Mouse (Mus musculus): Measurements from ENCODE around the gene Mfsd14a. TPM values are rescaled to one million over a fixed set of nuclear protein-coding genes. Genes with fewer than 3 reads are reported as not detected.
A peak's percentile ranks its signal among the peaks of the same experiment; 100 is the strongest.

Gene Mfsd14a
- polyA plus RNA-seq, 1 experiment: 6.7 TPM

- Histone ChIP-seq H3K27ac (ENCODE audit: insufficient read depth, low read depth, low read length) (no peak overlapping the region), H3K4me3 (ENCODE audit: low read depth, low read length) (no peak overlapping the region), H3K36me3 (ENCODE audit: control insufficient read depth, insufficient read depth, low read length) (peaks cover 53% of the 10 kb centered on the region), H3K27me3 (ENCODE audit: control insufficient read depth, insufficient read depth, low read length) (no peaks in the 10 kb centered on the region), H3K4me1 (ENCODE audit: control insufficient read depth, insufficient read depth, insufficient read length, low read length) (peaks cover 4% of the 10 kb centered on the region; the same call in 1 of the 2 replicates)
- TF ChIP-seq POLR2A (IDR thresholded peaks at IDR 0.05; ENCODE audit: low read depth, low read length) (no peak), CTCF (IDR thresholded peaks at IDR 0.05; ENCODE audit: extremely low read depth, insufficient read length, insufficient replicate concordance, low read depth, low read length) (no peak)
- WGBS: 87% methylated on average over 7 of the region's 7 CpGs
Observed at GRCm38 (mm10) chr3:116638572-116638971, 23.9 kb downstream of the Mfsd14a start.

GRCm38 (mm10) chr3:116637693-116638476, 24.6 kb downstream of the Mfsd14a start:
- Histone ChIP-seq H3K27me3 (ENCODE audit: control insufficient read depth, insufficient read depth, low read length) (no peaks in the 10 kb centered on the region), H3K4me1 (ENCODE audit: control insufficient read depth, insufficient read depth, insufficient read length, low read length) (peaks cover 4% of the 10 kb centered on the region; the same call in 1 of the 2 replicates), H3K4me3 (ENCODE audit: low read depth, low read length) (no peak overlapping the region), H3K36me3 (ENCODE audit: control insufficient read depth, insufficient read depth, low read length) (peaks cover 54% of the 10 kb centered on the region), H3K27ac (ENCODE audit: insufficient read depth, low read depth, low read length) (peak overlapping the region; percentile 49; the same call in 1 of the 2 replicates)
- WGBS: 41% methylated on average over 9 of the region's 9 CpGs
- TF ChIP-seq POLR2A (IDR thresholded peaks at IDR 0.05; ENCODE audit: low read depth, low read length): no peak
- TF ChIP-seq CTCF (IDR thresholded peaks at IDR 0.05; ENCODE audit: extremely low read depth, insufficient read length, insufficient replicate concordance, low read depth, low read length): no peak

GRCm38 (mm10) chr3:116635799-116636198, 26.7 kb downstream of the Mfsd14a start:
- H3K4me1 ChIP-seq (ENCODE audit: control insufficient read depth, insufficient read depth, insufficient read length, low read length): peaks cover 4% of the 10 kb centered on the region; the same call in 1 of the 2 replicates
- 59% methylated on average over 5 of the region's 5 CpGs for WGBS
- no peak overlapping the region for H3K4me3 ChIP-seq (ENCODE audit: low read depth, low read length)
- TF ChIP-seq CTCF (IDR thresholded peaks at IDR 0.05; ENCODE audit: extremely low read depth, insufficient read length, insufficient replicate concordance, low read depth, low read length) (no peak), POLR2A (IDR thresholded peaks at IDR 0.05; ENCODE audit: low read depth, low read length) (no peak)
- H3K27me3 ChIP-seq (ENCODE audit: control insufficient read depth, insufficient read depth, low read length): no peaks in the 10 kb centered on the region
- H3K36me3 ChIP-seq (ENCODE audit: control insufficient read depth, insufficient read depth, low read length): peaks cover 55% of the 10 kb centered on the region
- H3K27ac ChIP-seq (ENCODE audit: insufficient read depth, low read depth, low read length): no peak overlapping the region

GRCm38 (mm10) chr3:116634853-116635252, 27.6 kb downstream of the Mfsd14a start:
- Histone ChIP-seq H3K4me3 (ENCODE audit: low read depth, low read length) (no peak overlapping the region), H3K36me3 (ENCODE audit: control insufficient read depth, insufficient read depth, low read length) (peaks cover 51% of the 10 kb centered on the region), H3K4me1 (ENCODE audit: control insufficient read depth, insufficient read depth, insufficient read length, low read length) (peaks cover 4% of the 10 kb centered on the region; the same call in 1 of the 2 replicates), H3K27ac (ENCODE audit: insufficient read depth, low read depth, low read length) (no peak overlapping the region), H3K27me3 (ENCODE audit: control insufficient read depth, insufficient read depth, low read length) (no peaks in the 10 kb centered on the region)
- TF ChIP-seq CTCF (IDR thresholded peaks at IDR 0.05; ENCODE audit: extremely low read depth, insufficient read length, insufficient replicate concordance, low read depth, low read length) (no peak), POLR2A (IDR thresholded peaks at IDR 0.05; ENCODE audit: low read depth, low read length) (no peak)
- 92% methylated on average over 8 of the region's 8 CpGs for WGBS

- Histone ChIP-seq H3K36me3 (ENCODE audit: control insufficient read depth, insufficient read depth, low read length) (peaks cover 45% of the 10 kb centered on the region), H3K4me1 (ENCODE audit: control insufficient read depth, insufficient read depth, insufficient read length, low read length) (peaks cover 4% of the 10 kb centered on the region; the same call in 1 of the 2 replicates), H3K27ac (ENCODE audit: insufficient read depth, low read depth, low read length) (no peak overlapping the region), H3K4me3 (ENCODE audit: low read depth, low read length) (no peak overlapping the region), H3K27me3 (ENCODE audit: control insufficient read depth, insufficient read depth, low read length) (no peaks in the 10 kb centered on the region)
- 87% methylated on average over 3 of the region's 3 CpGs for WGBS
- TF ChIP-seq POLR2A (IDR thresholded peaks at IDR 0.05; ENCODE audit: low read depth, low read length) (no peak), CTCF (IDR thresholded peaks at IDR 0.05; ENCODE audit: extremely low read depth, insufficient read length, insufficient replicate concordance, low read depth, low read length) (no peak)
Observed at GRCm38 (mm10) chr3:116634091-116634490, 28.4 kb downstream of the Mfsd14a start.

- Histone ChIP-seq H3K27ac (ENCODE audit: insufficient read depth, low read depth, low read length) (no peak overlapping the region), H3K4me1 (ENCODE audit: control insufficient read depth, insufficient read depth, insufficient read length, low read length) (peaks cover under 1% of the 10 kb centered on the region; the same call in 1 of the 2 replicates), H3K4me3 (ENCODE audit: low read depth, low read length) (no peak overlapping the region), H3K27me3 (ENCODE audit: control insufficient read depth, insufficient read depth, low read length) (no peaks in the 10 kb centered on the region), H3K36me3 (ENCODE audit: control insufficient read depth, insufficient read depth, low read length) (peaks cover 47% of the 10 kb centered on the region)
- no peak for TF ChIP-seq POLR2A (IDR thresholded peaks at IDR 0.05; ENCODE audit: low read depth, low read length)
- TF ChIP-seq CTCF (IDR thresholded peaks at IDR 0.05; ENCODE audit: extremely low read depth, insufficient read length, insufficient replicate concordance, low read depth, low read length): no peak
- WGBS: 84% methylated on average over 3 of the region's 3 CpGs
Observed at GRCm38 (mm10) chr3:116632971-116633370, 29.5 kb downstream of the Mfsd14a start.

- WGBS: 88% methylated on average over 1 of the region's 1 CpGs
- no peak overlapping the region for H3K27ac ChIP-seq (ENCODE audit: insufficient read depth, low read depth, low read length)
- peaks cover 45% of the 10 kb centered on the region for H3K36me3 ChIP-seq (ENCODE audit: control insufficient read depth, insufficient read depth, low read length)
- no peak for TF ChIP-seq CTCF (IDR thresholded peaks at IDR 0.05; ENCODE audit: extremely low read depth, insufficient read length, insufficient replicate concordance, low read depth, low read length)
- TF ChIP-seq POLR2A (IDR thresholded peaks at IDR 0.05; ENCODE audit: low read depth, low read length): no peak
- no peaks in the 10 kb centered on the region for H3K27me3 ChIP-seq (ENCODE audit: control insufficient read depth, insufficient read depth, low read length)
- H3K4me3 ChIP-seq (ENCODE audit: low read depth, low read length): no peak overlapping the region
- no peaks in the 10 kb centered on the region for H3K4me1 ChIP-seq (ENCODE audit: control insufficient read depth, insufficient read depth, insufficient read length, low read length)
Observed at GRCm38 (mm10) chr3:116631459-116631858, 31.0 kb downstream of the Mfsd14a start.

All from small intestine, adult 2 months (tissue).